Mouse (Mus musculus) stomach, embryonic 15.5 days (tissue): ENCODE data around the gene Tsc22d1. TPM values are rescaled to one million over a fixed set of nuclear protein-coding genes. Genes with fewer than 3 reads are reported as not detected.
A peak's percentile ranks its signal among the peaks of the same experiment; 100 is the strongest.

Source experiments
- ATAC-seq: fragments of 200-750 bp; cut with Nextera tagmentation; 2 replicates; pipeline ENCODE4 v1.8.0; 2017; ENCODE audit warnings: low read depth, moderate number of reproducible peaks, moderate TSS enrichment; ENCODE audit not compliant: insufficient read depth, low FRiP score
- H3K27ac ChIP-seq: fragments of 300-500 bp; sonication (generic); 2 replicates; pipeline ENCODE4 v1.5.1; 2015; ENCODE audit warnings: mild to moderate bottlenecking, inconsistent platforms
- H3K27me3 ChIP-seq: fragments of 300-500 bp; sonication (generic); replicated peaks from 2 replicates; pipeline ENCODE4 v1.6.1; 2015; ENCODE audit warnings: inconsistent platforms
- H3K36me3 ChIP-seq: fragments of 300-500 bp; sonication (generic); 2 replicates; pipeline ENCODE4 v1.6.1; 2015; ENCODE audit warnings: inconsistent platforms
- H3K4me1 ChIP-seq: fragments of 300-500 bp; sonication (generic); 2 replicates; pipeline ENCODE4 v1.6.1; 2015; ENCODE audit warnings: inconsistent platforms
- H3K4me2 ChIP-seq: fragments of 300-500 bp; sonication (generic); 2 replicates; pipeline ENCODE4 v1.6.1; 2015; ENCODE audit warnings: mild to moderate bottlenecking, inconsistent platforms
- H3K4me3 ChIP-seq: fragments of 300-500 bp; sonication (generic); replicated peaks from 2 replicates; pipeline ENCODE4 v1.5.1; 2015; ENCODE audit warnings: inconsistent platforms
- H3K9ac ChIP-seq: fragments of 300-500 bp; sonication (generic); 2 replicates; pipeline ENCODE4 v1.6.1; 2015; ENCODE audit warnings: inconsistent platforms
- H3K9me3 ChIP-seq: fragments of 300-500 bp; sonication (generic); 2 replicates; pipeline ENCODE4 v1.6.1; 2016; ENCODE audit warnings: inconsistent platforms
- WGBS: fragments of 180-500 bp; shearing (Covaris S2); methylation state at CpG from one replicate; pipeline ENCODE4 v1.1.7; 2015; 5-methylcytosine and 5-hydroxymethylcytosine counted together
- polyA plus RNA-seq: library from polyadenylated mRNA; unstranded; fragments of >200 nt; fragmentation: Nextera tagmentation; extraction: Ambion mirVana; gene quantifications from 2 replicates; pipeline ENCODE4 v1.2.1, GENCODE M21; 2015

The Tsc22d1 gene
- polyA plus RNA-seq, 1 experiment from 2014 or later, result 474 TPM

GRCm38 (mm10) chr14:76448987-76449386 is 34.2 kb downstream of the Tsc22d1 start:
- H3K4me2 ChIP-seq, result peak overlapping the region; percentile 8; the same call in 1 of the 2 replicates
- no peak overlapping the region for H3K9ac ChIP-seq
- WGBS, result 44% methylated on average over 4 of the region's 4 CpGs
- no peaks in the 10 kb centered on the region for H3K27me3 ChIP-seq
- H3K4me3 ChIP-seq, result no peak overlapping the region
- H3K4me1 ChIP-seq, result peaks cover 7% of the 10 kb centered on the region; the same call in 1 of the 2 replicates
- H3K9me3 ChIP-seq, result no peaks in the 10 kb centered on the region
- ATAC-seq, result peak; percentile 42; the same call in 1 of the 2 replicates
- peak overlapping the region; percentile 49; the same call in 1 of the 2 replicates for H3K27ac ChIP-seq
- H3K36me3 ChIP-seq, result no peaks in the 10 kb centered on the region

GRCm38 (mm10) chr14:76451011-76451410 is 36.2 kb downstream of the Tsc22d1 start:
- no peak overlapping the region for H3K4me3 ChIP-seq
- no peaks in the 10 kb centered on the region for H3K36me3 ChIP-seq
- H3K9me3 ChIP-seq, result no peaks in the 10 kb centered on the region
- H3K4me1 ChIP-seq, result peaks cover 7% of the 10 kb centered on the region; the same call in 1 of the 2 replicates
- no peak for ATAC-seq
- no peaks in the 10 kb centered on the region for H3K27me3 ChIP-seq
- WGBS, result 62% methylated on average over 6 of the region's 6 CpGs
- H3K9ac ChIP-seq, result no peak overlapping the region
- H3K27ac ChIP-seq, result no peak overlapping the region
- H3K4me2 ChIP-seq, result no peak overlapping the region

GRCm38 (mm10) chr14:76452751-76453360 is 38.1 kb downstream of the Tsc22d1 start:
- no peak for ATAC-seq
- 77% methylated on average over 17 of the region's 17 CpGs for WGBS
- no peak overlapping the region for H3K4me3 ChIP-seq
- H3K9ac ChIP-seq, result no peak overlapping the region
- H3K4me2 ChIP-seq, result no peak overlapping the region
- no peaks in the 10 kb centered on the region for H3K27me3 ChIP-seq
- no peaks in the 10 kb centered on the region for H3K36me3 ChIP-seq
- H3K27ac ChIP-seq, result no peak overlapping the region
- H3K4me1 ChIP-seq, result peaks cover 7% of the 10 kb centered on the region; the same call in 1 of the 2 replicates
- H3K9me3 ChIP-seq, result no peaks in the 10 kb centered on the region

GRCm38 (mm10) chr14:76454673-76455072 is 39.9 kb downstream of the Tsc22d1 start:
- Histone ChIP-seq H3K36me3 (no peaks in the 10 kb centered on the region), H3K4me2 (no peak overlapping the region), H3K27me3 (no peaks in the 10 kb centered on the region), H3K9me3 (no peaks in the 10 kb centered on the region), H3K4me1 (peaks cover under 1% of the 10 kb centered on the region; the same call in 1 of the 2 replicates), H3K27ac (no peak overlapping the region), H3K9ac (no peak overlapping the region), H3K4me3 (no peak overlapping the region)
- no peak for ATAC-seq
- WGBS, result 67% methylated on average over 5 of the region's 5 CpGs

GRCm38 (mm10) chr14:76455159-76455558 is 40.4 kb downstream of the Tsc22d1 start:
- no peaks in the 10 kb centered on the region for H3K36me3 ChIP-seq
- H3K4me2 ChIP-seq, result no peak overlapping the region
- no peak for ATAC-seq
- H3K27ac ChIP-seq, result no peak overlapping the region
- H3K4me3 ChIP-seq, result no peak overlapping the region
- WGBS, result 76% methylated on average over 7 of the region's 7 CpGs
- H3K9ac ChIP-seq, result no peak overlapping the region
- no peaks in the 10 kb centered on the region for H3K27me3 ChIP-seq
- H3K9me3 ChIP-seq, result no peaks in the 10 kb centered on the region
- no peaks in the 10 kb centered on the region; the same call in 1 of the 2 replicates for H3K4me1 ChIP-seq

GRCm38 (mm10) chr14:76457696-76458095 is 42.9 kb downstream of the Tsc22d1 start:
- Histone ChIP-seq H3K9ac (no peak overlapping the region), H3K27ac (no peak overlapping the region), H3K27me3 (no peaks in the 10 kb centered on the region), H3K4me3 (no peak overlapping the region), H3K36me3 (no peaks in the 10 kb centered on the region), H3K4me1 (no peaks in the 10 kb centered on the region), H3K9me3 (no peaks in the 10 kb centered on the region), H3K4me2 (no peak overlapping the region)
- no peak for ATAC-seq
- WGBS, result 86% methylated on average over 3 of the region's 3 CpGs

GRCm38 (mm10) chr14:76460181-76460580 is 45.4 kb downstream of the Tsc22d1 start:
- no peak overlapping the region for H3K9ac ChIP-seq
- H3K27ac ChIP-seq, result no peak overlapping the region
- H3K27me3 ChIP-seq, result no peaks in the 10 kb centered on the region
- H3K9me3 ChIP-seq, result no peaks in the 10 kb centered on the region
- ATAC-seq, result no peak
- H3K4me3 ChIP-seq, result no peak overlapping the region
- 76% methylated on average over 7 of the region's 7 CpGs for WGBS
- no peaks in the 10 kb centered on the region for H3K36me3 ChIP-seq
- peaks cover 7% of the 10 kb centered on the region; the same call in 1 of the 2 replicates for H3K4me1 ChIP-seq
- H3K4me2 ChIP-seq, result no peak overlapping the region

GRCm38 (mm10) chr14:76461182-76461775 is 46.5 kb downstream of the Tsc22d1 start:
- H3K4me3 ChIP-seq, result no peak overlapping the region
- no peaks in the 10 kb centered on the region for H3K27me3 ChIP-seq
- ATAC-seq, result no peak
- no peak overlapping the region for H3K27ac ChIP-seq
- no peaks in the 10 kb centered on the region for H3K9me3 ChIP-seq
- no peak overlapping the region for H3K4me2 ChIP-seq
- no peaks in the 10 kb centered on the region for H3K36me3 ChIP-seq
- H3K4me1 ChIP-seq, result peaks cover 7% of the 10 kb centered on the region; the same call in 1 of the 2 replicates
- H3K9ac ChIP-seq, result no peak overlapping the region
- 88% methylated on average over 10 of the region's 10 CpGs for WGBS

GRCm38 (mm10) chr14:76463414-76464098 is 48.8 kb downstream of the Tsc22d1 start:
- 70% methylated on average over 4 of the region's 4 CpGs for WGBS
- peak overlapping the region; percentile 66 for H3K27ac ChIP-seq
- ATAC-seq, result no peak
- no peaks in the 10 kb centered on the region for H3K9me3 ChIP-seq
- no peaks in the 10 kb centered on the region for H3K27me3 ChIP-seq
- no peaks in the 10 kb centered on the region for H3K36me3 ChIP-seq
- H3K4me3 ChIP-seq, result no peak overlapping the region
- H3K4me2 ChIP-seq, result no peak overlapping the region
- no peak overlapping the region for H3K9ac ChIP-seq
- peaks cover 15% of the 10 kb centered on the region; the same call in 1 of the 2 replicates for H3K4me1 ChIP-seq

- WGBS, result 66% methylated on average over 3 of the region's 3 CpGs
- no peaks in the 10 kb centered on the region for H3K27me3 ChIP-seq
- H3K27ac ChIP-seq, result no peak overlapping the region
- no peak overlapping the region for H3K4me2 ChIP-seq
- no peak overlapping the region for H3K4me3 ChIP-seq
- no peak overlapping the region for H3K9ac ChIP-seq
- H3K9me3 ChIP-seq, result no peaks in the 10 kb centered on the region
- peaks cover 17% of the 10 kb centered on the region; the same call in 1 of the 2 replicates for H3K4me1 ChIP-seq
- ATAC-seq, result no peak
- no peaks in the 10 kb centered on the region for H3K36me3 ChIP-seq
Measured at GRCm38 (mm10) chr14:76464967-76465366, 50.2 kb downstream of the Tsc22d1 start.

GRCm38 (mm10) chr14:76466641-76467323 is 52.0 kb downstream of the Tsc22d1 start:
- 0 out of 2 replicates have a peak, but pooled peaks cover 5% of the 10 kb centered on the region for H3K36me3 ChIP-seq
- H3K9ac ChIP-seq, result no peak overlapping the region
- H3K9me3 ChIP-seq, result no peaks in the 10 kb centered on the region
- no peak overlapping the region for H3K4me2 ChIP-seq
- WGBS, result 35% methylated on average over 18 of the region's 18 CpGs
- H3K4me3 ChIP-seq, result no peak overlapping the region
- ATAC-seq, result peak; percentile 61
- H3K27me3 ChIP-seq, result no peaks in the 10 kb centered on the region
- no peak overlapping the region for H3K27ac ChIP-seq
- H3K4me1 ChIP-seq, result peaks cover 19% of the 10 kb centered on the region; the same call in 1 of the 2 replicates
